Mouse (Mus musculus): Measurements from ENCODE around the gene Cebpz. TPM values are rescaled to one million over a fixed set of nuclear protein-coding genes. Genes with fewer than 3 reads are reported as not detected.

Cebpz gene
- total RNA-seq (2017) = 139 to 178 TPM (median 141 TPM) in 3 replicates

- ATAC-seq (replicated peaks; ENCODE audit: insufficient number of reproducible peaks, low FRiP score, low TSS enrichment, poor library complexity, severe bottlenecking) = peak; percentile 95
Observed at GRCm38 (mm10) chr17:78936466-78937228, at the start of gene Cebpz, which contains the start of gene Ndufaf7. Gene Cebpz (minus strand): TSS chr17:78937066. Gene Ndufaf7 (plus strand): TSS chr17:78937136.

- no peak for ATAC-seq (replicated peaks; ENCODE audit: insufficient number of reproducible peaks, low FRiP score, low TSS enrichment, poor library complexity, severe bottlenecking)
Observed at GRCm38 (mm10) chr17:78983736-78984135, 46.9 kb upstream of the Cebpz start.

GRCm38 (mm10) chr17:78983166-78983565, 46.3 kb upstream of the Cebpz start:
- no peak for ATAC-seq (replicated peaks; ENCODE audit: insufficient number of reproducible peaks, low FRiP score, low TSS enrichment, poor library complexity, severe bottlenecking)

DNA sequence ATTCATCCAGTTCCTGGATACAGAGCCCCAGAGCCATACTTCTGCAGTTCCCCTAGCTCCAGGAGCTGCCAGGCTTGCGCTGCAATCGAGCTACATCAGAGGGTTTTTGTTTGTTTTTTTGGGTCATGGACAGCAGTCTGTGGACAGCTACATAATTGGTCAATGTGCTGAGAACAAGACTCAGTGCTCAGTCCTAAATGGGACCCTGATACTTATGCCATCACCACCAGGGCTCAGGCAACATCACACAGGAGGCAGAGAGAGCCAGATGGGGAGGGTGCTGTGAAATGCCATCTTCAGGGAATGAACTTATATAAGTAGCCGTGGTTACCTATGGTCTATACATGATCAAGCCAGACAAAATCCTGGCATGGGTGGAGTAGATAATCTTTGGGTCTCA, 31.6 kb upstream of the Cebpz start:
- ATAC-seq (replicated peaks; ENCODE audit: insufficient number of reproducible peaks, low FRiP score, low TSS enrichment, poor library complexity, severe bottlenecking) = no peak

DNA sequence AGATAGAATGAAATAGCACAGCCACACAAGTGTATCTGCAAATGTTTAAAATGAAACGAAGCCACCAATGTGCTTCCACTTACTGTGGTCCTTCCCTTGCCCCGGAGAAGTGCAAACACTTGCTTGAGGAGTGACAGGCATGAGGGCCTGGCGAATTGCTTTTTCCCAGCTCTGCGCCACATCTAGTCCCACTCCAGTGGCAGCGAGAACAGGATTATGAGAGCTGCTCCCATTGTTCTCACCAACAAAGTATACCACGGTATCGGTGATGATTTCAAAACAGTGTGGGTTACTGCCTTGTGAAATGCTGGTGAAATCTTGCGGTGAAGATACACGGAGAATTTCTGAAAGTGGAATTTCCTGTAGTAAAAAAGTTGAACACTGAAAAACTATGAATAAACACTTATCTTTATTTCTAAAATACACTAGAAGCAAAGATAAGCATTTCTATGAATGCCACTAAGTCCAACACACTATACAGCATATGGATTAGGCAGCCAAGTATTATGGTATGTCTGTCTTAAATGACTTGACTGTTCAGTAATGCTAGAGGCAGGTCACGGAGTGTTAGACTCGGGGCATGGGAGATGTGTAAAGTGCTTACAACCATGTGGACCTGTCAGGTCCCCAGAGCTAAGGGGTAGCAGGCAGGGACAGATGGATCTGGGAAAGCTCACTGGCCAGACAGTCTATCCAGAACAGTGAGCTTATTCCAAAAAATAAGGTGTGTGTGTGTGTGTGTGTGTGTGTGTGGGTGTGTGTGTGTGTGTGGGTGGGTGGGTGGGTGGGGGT, 29.4 kb upstream of the Cebpz start:
- ATAC-seq (replicated peaks; ENCODE audit: insufficient number of reproducible peaks, low FRiP score, low TSS enrichment, poor library complexity, severe bottlenecking) = peak; percentile 47; the same call in 1 of the 2 replicates

GRCm38 (mm10) chr17:78964387-78964786, 27.5 kb upstream of the Cebpz start:
- ATAC-seq (replicated peaks; ENCODE audit: insufficient number of reproducible peaks, low FRiP score, low TSS enrichment, poor library complexity, severe bottlenecking) = no peak

DNA sequence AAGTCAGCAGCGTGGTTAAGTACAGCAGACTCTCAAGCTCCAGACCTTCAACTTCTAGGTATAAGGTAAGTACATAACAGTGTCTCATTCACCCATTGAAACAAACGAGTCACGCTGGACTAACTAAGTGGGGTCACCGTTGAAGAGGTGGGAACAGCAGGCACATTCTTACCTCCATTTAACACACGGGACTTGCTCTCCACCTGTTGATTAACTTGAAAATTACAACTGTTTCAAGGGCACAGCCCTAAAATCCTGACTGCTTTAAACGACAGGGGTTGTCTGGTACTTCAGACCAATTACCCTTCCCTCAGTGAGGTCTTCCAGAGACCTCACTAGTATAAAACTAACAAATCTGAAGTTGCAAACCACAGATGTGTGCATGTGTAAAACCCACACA, 22.6 kb upstream of the Cebpz start:
- no peak for ATAC-seq (replicated peaks; ENCODE audit: insufficient number of reproducible peaks, low FRiP score, low TSS enrichment, poor library complexity, severe bottlenecking)

DNA sequence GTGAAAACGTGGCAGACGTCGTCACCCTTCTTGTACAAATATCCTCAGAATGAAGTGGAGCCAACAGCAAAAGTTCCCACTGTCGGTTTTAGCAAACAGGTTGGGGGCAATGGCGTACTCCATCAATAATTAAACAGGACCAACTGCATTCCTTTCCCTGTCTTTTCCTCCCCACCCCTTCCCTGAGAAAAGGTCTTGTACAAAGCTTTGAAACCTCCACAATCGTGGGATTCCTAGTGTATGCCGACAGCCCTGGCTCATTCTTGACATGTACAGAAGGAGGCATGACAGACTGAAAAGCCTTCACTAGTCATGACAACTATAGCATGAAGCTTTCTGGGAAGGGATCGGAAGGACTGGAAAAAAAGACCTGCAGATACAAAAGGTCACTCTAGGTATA, 16.4 kb upstream of the Cebpz start:
- ATAC-seq (replicated peaks; ENCODE audit: insufficient number of reproducible peaks, low FRiP score, low TSS enrichment, poor library complexity, severe bottlenecking) = no peak

DNA sequence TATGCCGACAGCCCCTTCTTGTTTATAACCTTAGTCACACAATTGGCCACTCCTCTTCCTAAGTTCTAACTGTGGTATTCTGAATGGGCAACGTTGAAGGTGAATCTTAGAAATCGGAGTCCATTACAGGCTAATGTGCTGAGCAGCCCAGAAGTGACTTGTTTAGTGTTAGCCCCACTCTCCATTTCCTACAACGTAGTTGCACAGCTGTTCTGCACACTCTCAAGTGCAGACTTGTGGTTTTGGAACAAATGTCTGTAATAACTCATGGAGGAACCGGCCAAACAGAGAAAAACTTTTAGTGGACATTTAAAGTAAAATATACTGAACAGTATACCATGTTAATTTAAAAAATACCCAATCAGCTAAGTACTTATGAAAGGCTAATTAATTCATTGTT, 15.2 kb upstream of the Cebpz start:
- ATAC-seq (replicated peaks; ENCODE audit: insufficient number of reproducible peaks, low FRiP score, low TSS enrichment, poor library complexity, severe bottlenecking) = no peak

DNA sequence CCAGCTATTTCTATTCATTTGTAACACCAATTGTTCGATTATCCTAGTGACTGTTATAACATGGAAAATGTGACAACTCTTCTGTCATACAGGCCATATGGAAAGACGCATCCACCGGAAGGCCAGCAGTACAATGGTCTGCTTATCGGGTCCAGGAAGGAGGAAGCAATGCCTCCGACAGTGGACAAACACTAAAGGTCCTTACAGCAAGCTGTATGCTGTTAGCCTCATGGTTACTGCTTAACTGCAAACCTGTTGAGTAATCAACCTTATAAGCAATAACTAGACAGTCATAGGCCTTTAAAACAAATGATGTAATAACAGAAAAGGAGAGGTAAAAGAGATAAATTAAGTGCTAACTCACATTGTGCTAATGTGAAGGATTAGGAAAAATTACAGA, 14.4 kb upstream of the Cebpz start:
- no peak for ATAC-seq (replicated peaks; ENCODE audit: insufficient number of reproducible peaks, low FRiP score, low TSS enrichment, poor library complexity, severe bottlenecking)

DNA sequence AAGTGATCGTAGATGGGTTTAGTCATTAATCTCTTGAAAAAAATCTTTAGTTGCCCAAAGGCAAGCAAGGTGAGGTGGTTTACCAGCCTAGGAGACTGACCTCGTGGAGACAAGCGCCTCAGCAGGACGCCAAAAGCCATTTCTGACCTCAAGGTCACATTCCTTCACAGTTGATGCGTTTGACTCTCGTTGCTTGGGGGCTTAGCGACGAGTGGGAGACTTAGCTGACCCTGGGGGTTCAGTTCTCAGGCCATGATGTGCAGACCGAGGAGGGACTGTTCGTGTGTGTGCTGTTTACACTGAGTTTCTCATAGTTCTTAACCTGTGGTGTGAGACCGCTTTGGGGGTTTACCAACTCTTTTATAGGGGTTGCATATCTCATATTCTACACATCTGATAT, 5.7 kb upstream of the Cebpz start:
- no peak for ATAC-seq (replicated peaks; ENCODE audit: insufficient number of reproducible peaks, low FRiP score, low TSS enrichment, poor library complexity, severe bottlenecking)

GRCm38 (mm10) chr17:78938927-78939326, 2.1 kb upstream of the Cebpz start:
- ATAC-seq (replicated peaks; ENCODE audit: insufficient number of reproducible peaks, low FRiP score, low TSS enrichment, poor library complexity, severe bottlenecking) = peak; percentile 61

DNA sequence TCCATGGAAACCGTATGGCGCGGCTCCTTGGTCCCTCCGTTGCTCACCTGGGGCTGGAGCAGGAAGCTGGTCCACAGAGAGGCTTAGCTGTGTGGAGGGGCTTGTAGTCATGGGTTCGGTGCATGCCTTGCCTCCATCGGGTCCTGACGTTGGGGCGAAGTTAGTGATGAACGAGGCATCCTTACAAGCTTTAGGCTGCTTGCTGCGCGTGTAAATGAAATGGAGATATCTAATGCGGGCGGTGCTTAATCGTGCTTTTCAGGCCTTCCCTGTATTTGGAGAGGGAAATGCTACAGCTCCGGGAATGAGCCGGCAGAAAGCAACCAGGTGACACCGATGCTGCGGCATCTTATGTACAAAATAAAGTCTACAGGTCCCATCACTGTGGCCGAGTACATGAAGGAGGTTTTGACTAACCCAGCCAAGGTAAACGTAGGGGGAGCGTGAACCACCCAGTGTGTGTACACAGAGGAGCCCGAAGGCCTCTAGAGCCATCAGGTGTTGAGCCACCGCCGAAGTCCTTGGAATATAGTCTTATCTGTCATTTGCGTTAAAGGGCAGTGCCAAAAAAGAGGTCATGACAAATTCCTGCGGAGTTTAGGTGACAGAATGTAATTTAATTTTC, 475 bp upstream of the Cebpz start:
- ATAC-seq (replicated peaks; ENCODE audit: insufficient number of reproducible peaks, low FRiP score, low TSS enrichment, poor library complexity, severe bottlenecking) = no peak

- ATAC-seq (replicated peaks; ENCODE audit: insufficient number of reproducible peaks, low FRiP score, low TSS enrichment, poor library complexity, severe bottlenecking) = no peak
Observed at GRCm38 (mm10) chr17:78935857-78936256, 1.0 kb downstream of the Cebpz start.

- peak; percentile 45 for ATAC-seq (replicated peaks; ENCODE audit: insufficient number of reproducible peaks, low FRiP score, low TSS enrichment, poor library complexity, severe bottlenecking)
Observed at GRCm38 (mm10) chr17:78917696-78918095, 19.2 kb downstream of the Cebpz start.

- no peak for ATAC-seq (replicated peaks; ENCODE audit: insufficient number of reproducible peaks, low FRiP score, low TSS enrichment, poor library complexity, severe bottlenecking)
Observed at GRCm38 (mm10) chr17:78916899-78917298, 20.0 kb downstream of the Cebpz start.

- ATAC-seq (replicated peaks; ENCODE audit: insufficient number of reproducible peaks, low FRiP score, low TSS enrichment, poor library complexity, severe bottlenecking) = peak; percentile 85
Observed at GRCm38 (mm10) chr17:78916369-78916813, 20.5 kb downstream of the Cebpz start, which contains the start of gene Cebpzos. Gene Cebpzos (plus strand): TSS chr17:78916500.

DNA sequence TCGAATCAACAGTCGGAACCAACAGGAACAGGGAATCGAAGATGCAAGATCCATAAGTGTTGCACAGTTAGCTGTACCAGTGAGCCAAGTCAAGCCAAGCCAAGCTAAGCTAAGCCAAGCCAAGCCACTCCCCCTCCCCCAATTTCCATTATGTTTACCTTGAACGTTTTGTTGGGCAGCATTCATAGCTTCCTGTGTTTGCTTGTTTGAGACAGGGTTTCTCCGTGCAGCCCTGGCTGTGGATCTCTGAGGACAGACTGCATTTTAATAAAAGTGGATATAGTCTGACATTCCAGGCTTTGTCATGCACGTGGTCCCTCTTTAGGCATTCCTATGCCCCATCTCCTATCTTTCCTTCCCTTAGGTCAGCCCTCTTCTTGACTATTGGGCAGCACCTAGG, 21.1 kb downstream of the Cebpz start:
- ATAC-seq (replicated peaks; ENCODE audit: insufficient number of reproducible peaks, low FRiP score, low TSS enrichment, poor library complexity, severe bottlenecking) = no peak

GRCm38 (mm10) chr17:78913921-78914320, 22.9 kb downstream of the Cebpz start:
- no peak for ATAC-seq (replicated peaks; ENCODE audit: insufficient number of reproducible peaks, low FRiP score, low TSS enrichment, poor library complexity, severe bottlenecking)
